Mouse (Mus musculus) spleen, embryonic (tissue): ENCODE measurements around the gene Snhg11.

Experiments
- CTCF ChIA-PET: fragments of 350-600 bp; sonication (Branson Sonifier 250); formaldehyde crosslinking; loops from one replicate; lab custom pipeline; 2022; lab: Charles Lee

Gene Snhg11

DNA sequence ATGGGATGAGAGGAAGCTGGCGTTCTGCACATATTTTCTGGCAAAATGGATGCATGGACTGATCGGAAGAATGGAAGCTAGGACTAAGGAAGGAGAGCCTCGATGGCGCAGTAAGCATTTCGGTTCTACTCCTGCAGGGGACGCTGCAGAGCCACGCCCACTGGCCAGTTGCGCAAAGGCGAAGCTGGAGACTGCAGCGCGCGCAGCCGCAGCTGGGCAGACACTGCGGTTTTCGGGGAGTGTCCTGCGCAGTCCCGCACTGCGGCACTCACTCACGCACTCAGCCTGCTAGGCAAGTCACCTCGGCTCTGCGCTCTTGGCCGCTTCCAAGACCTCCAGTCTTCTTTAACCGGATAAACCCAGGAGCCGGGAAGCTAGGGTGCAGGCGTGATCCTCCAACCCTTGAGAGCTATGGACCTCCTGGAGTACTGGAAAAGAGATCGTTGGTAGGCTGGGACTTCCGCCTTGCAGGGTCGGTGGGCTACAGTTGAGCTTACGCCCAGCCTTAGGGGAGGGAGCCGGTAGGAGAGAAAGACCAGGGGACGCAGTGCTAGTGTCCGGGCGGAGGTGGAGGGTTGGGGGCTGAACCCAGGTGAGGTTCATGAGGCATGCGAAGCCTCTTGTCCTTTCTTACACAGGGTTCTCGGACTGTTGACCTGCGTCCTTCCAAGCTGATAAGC, at the start of gene Snhg11:
Snhg11 (plus strand) TSS at position 196 of the 680 bp plus-strand sequence.
- CTCF ChIA-PET, result no interaction called here

DNA sequence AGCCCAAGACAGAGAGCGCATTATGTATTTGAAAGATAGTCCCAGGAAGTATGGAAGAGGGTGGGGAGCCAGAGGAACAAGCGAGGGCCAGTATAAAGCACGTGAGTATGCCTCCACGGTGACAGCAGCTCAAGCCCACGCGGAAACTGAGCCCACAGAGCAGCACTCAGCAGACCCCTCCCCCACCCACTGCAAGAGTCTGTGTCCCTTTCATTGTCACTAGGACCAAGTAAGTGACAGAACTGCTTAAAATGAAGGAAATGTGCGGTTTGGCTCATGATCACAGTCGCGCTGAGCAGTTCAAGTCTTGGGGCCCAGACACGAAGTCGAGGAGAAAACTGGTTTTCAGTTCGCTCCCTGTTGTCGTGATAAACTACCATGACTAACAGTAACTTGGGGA, 41.1 kb upstream of the Snhg11 start:
- CTCF ChIA-PET, result no interaction called here

DNA sequence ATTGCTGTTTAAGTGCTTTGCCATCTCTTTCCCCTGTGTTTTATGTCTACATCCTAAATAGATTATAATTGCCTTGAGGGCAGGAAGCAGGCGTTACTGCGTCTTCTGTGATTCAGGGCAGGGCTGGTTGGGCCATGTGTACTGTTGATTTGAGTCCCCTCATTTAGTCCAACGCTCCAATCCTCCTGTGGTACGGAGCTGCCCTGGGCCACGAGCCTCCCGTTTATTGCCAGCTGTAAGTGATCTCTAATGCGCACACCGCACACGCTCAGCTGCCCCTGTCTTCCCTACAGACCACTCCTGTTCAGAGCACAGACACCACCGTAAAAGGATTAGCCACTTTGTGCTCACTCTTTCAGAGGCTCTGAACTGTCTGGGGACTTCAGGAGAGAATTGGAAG, 37.7 kb upstream of the Snhg11 start:
- CTCF ChIA-PET, result no interaction called here

DNA sequence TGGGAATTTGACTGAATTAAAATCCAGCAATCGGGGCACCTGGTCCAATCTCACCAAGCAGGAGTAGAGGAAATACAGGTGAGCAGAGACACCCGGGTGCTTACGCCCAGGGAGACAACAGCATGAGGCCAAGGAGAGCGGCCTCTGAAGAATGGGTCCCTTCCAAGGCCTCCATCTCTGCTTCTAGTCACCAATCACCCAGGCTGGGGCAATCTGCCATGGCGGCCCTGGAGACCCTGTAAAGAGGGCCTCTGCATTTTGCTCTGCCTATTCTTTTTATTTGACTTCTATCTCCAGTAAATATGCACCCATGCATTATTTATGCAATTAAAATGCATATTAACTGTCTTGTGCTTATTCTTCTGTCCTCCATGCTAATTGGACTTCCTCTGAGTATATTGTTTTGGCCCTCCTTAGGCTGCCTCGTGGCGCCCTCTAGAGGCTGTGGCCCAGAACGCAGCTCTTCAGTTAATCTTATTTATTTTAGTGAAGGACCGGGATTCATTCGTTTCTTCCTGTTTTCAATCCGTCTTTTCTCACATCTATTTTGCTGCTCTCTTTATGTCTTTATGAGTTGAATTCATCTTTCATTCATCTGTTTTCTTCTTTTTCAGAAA, 35.4 kb upstream of the Snhg11 start:
- CTCF ChIA-PET, result no interaction called here

DNA sequence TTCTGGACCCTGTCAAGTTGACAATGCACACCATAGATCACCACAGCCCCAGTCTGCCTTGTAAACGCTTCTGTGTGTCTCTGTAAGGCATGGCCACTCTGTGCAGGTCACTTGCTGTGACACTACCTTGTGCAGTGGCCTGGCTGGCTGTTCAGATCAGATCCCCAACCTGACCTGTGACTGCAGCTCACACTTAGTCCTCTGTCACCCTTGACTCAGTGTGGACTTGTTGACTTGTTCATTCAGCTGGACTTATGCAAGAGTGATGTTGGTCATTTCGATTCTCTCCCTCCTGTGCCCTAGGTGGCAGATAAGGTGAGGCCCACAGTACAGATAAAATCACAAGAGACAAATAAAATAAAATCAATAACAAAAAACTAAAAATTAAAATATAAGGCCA, 34.1 kb upstream of the Snhg11 start:
- CTCF ChIA-PET, result no interaction called here

DNA sequence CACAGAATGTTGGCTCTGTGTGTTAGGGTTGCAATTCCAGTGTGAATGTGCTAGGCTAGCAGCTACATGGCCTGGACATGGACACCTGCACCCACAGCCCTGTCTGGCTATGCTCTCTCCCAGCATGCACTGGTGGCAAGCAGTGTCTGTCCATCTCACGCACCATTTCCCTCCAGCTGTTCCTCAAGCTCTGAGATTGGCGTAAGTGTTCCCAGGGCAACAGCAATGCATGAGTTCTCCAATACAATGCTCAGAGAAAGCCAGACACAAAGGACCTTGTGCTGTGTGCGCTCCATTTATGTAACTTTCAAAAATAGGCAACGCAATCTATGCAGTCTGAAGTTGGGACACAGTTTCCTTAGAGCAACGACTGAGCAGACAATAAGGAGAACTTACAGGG, 31.9 kb upstream of the Snhg11 start:
- CTCF ChIA-PET, result interaction anchor here (0.5 kb wide), 1 partner anchor 70 kb away, joined by 23 read pairs; no protein-coding TSS in a partner anchor

DNA sequence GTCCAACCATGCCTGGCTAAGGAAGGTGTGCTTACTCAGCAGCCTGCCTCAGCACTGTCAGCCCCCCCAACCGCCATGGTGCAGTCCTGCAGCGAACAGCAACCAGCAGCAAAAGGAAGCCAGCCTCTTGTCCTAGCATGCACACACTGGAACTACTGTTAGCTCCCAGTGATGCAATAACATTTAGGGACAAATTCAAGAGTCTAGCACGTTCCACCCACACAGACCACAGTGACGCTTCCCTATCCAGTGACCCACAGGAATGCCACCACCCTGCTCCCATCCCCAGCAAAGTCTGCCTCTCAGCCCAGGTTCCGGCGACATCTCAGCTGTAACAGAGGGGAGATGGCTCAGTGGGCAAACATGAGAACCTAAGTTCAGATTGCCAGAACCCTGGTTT, 29.0 kb upstream of the Snhg11 start:
- CTCF ChIA-PET, result no interaction called here

DNA sequence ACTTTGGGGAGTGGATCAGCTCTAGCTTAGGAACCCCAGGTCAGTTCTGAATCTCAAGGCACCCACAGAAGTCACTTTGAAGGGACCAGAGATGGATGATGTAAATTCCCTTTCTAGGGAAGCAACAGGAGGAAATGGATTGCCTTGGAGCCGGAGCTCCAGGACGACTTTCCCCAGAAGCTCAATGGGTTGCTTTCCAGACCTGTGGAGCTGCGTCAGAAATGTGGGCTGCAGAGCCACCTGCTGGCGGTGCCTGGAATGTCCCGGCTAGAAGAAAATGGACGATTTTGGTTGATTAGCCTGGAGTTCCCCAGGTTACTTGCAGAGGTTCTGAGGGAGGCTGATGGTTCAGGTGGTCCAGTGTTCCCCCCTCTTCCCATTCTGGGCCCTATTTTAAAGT, 27.6 kb upstream of the Snhg11 start:
- CTCF ChIA-PET, result no interaction called here

DNA sequence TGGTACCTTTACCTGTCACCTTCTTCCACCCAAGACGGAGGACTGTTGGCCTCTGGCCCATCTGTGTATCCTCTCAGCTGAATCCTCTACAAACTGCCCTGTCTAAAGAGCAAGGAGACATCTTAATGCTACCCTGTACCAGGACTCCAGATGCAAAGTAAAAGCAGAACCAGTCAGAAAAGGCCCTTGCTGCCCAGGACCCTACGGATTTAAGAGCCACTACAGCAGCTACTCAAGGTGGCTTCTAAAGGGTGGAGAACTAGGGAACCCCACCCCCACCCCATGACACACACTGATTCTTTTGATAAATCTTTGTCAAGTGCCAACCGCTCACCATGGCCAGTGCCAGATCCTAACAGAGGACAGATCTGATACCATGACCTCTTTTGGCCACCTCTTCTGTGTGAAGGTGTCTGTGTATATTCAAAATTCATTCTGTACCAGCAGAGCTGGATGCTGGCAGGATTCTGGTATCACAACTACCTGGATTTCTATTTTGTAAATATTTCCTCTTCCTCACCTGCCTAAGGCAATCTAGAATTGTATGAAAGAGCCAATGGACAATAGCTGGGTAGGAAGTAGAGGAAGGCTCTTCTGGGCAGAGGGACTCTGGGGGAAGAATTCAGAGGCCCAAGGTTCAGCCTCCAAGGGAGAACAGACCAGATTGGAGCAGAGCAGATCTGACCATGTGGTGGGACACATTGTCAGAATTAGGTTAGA, 22.5 kb upstream of the Snhg11 start:
- CTCF ChIA-PET, result no interaction called here

DNA sequence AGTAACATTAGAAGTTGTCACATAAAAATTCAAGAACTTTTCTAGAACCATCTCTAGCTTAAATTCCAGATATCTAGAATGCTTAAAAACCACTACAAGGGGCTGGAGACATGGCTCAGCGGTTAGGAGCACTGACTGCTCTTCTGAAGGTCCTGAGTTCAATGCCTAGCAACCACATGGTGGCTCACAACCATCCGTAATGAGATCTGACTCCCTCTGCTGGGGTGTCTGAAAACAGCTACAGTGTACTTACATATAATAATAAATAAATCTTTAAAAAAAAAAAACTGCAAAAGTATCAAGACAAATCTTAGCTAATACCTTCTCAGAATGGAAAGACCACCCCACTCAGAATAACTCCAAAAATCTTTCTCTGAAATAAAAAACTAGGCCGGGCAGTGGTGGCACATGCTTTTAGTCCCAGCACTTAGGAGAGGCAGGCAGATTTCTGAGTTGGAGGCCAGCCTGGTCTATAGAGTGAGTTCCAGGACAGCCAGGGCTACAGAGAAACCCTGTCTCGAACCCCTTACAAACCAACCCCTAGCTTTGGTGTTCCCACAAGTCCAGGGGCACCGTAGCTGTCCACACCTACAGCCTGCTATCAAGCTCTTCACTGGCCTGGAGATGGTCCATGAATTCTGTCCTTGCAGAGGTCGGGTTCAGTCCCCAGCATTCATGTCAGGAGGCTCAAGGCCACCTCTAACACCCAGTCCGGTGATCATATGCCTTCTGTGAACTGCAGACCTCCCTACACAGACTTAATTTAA, 20.9 kb upstream of the Snhg11 start:
- CTCF ChIA-PET, result no interaction called here

DNA sequence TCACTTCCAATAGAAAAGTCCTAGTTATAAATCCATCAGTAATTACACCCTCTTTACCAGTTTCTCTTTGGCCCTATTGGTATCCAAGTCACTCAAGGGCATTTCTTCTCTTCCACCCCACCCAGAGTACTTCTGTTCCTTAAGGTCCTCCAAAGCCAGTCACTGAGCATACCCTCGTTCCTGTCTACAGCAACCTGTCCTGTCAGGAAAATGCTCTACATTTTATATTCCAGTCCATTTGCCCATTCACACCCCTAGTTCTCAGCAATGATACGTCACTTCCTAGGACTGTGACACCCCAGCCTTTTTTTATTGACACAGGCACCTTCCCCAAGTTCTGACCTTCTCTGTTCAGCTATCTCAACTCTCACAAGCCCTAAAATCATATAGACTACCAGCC, 20.2 kb upstream of the Snhg11 start:
- CTCF ChIA-PET, result no interaction called here

DNA sequence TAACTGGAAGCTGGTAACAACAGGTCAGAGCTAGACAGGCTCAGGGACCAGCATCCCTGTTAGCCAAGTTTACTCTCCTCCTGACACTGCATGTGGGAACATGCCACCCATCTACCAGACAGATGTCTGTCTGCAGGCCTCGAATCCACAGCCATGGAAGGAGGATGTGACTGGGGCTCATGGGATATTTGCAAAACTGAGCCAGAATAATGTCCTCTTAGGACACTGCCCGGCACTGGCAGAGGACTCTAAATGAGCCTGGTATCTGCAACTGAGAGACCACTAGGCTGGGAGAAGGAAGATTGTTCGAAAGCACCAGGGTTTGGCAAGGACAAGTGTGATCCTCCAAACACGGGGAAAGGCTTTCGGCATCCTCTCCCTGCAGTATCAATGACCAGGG, 19.3 kb upstream of the Snhg11 start:
- CTCF ChIA-PET, result interaction anchor here (0.6 kb wide), 1 partner anchor 63 kb away, joined by 3 read pairs; no protein-coding TSS in a partner anchor

DNA sequence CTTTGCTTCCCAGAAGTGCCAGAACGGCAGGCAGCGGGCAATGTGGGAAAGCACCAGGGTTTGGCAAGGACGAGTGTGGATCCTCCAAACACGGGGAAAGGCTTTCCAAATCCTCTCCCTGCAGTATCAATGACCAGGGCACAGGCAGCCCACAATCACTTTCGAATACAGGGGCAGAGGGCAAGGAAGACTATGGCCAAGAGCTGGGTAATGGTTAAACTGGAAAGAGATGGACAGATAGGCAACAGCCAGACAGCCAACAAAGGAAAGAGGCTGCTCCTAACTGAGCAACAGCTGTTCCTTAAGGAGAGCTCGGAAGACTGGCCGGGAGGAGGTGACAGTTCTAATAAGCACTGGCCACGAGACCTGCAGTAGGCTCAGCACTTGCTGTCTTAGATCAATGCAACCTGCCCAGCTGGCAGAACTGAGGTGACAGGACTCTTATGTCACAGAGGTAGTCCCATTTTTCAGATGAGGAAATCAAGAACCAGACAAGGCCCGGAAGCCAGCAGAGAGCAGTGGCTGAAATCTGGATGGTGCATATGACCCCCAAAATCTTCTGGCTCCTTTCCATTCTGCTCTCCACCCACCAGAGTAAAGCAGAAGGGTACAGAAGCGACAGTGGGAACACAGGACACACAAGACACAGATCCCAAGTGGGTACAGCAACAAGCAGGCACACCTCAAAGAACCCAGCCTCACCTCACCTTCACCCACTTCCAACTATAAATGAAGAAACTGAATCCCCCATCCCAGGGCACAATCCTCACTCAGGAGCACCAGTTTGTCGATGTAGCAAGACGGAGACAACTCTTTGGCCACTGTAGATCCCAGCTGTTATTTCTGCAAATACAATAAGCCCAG, 15.4 kb upstream of the Snhg11 start:
- CTCF ChIA-PET, result interaction anchor here (0.8 kb wide), 1 partner anchor 10 kb away, joined by 4 read pairs; no protein-coding TSS in a partner anchor

DNA sequence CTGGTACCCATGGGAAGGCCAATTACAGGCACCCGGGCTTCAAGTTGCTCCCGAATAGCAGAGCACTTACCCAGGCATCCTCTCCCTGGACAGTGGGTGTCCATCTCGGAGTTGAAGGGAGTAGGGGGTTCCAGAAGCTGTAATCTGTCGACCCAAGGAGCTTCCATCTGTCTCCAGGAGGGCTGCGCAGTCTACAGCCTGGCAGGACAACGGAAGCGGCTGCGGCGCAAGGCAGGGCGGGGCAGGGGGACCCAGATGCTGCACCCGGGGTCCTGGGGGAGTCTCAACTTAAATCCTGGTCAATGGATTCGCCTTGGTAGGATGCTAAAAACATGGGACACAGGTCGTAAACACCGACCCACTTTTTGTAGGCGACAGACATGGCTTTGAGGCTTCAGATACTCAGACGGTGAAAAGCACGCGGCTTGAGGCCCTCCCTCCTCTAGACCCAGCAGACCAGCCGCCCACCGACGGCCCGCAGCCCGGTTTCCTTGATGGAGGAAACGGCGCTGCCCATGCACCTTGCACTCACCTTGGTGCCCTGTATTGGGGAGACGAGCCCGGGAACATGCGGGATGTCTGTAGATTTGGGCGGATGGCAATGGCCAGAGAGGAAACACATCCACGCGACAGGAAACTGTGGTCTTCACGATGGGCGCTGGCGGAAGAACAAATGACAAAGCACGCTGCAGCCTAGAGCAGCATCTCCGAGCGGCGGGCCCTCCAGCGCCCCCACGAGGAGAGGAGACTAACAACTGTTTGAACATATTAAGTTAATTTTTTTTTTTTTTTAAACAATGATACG, 14.4 kb upstream of the Snhg11 start:
- CTCF ChIA-PET, result interaction anchor here (0.8 kb wide), 1 partner anchor 11 kb away, joined by 4 read pairs; no protein-coding TSS in a partner anchor

DNA sequence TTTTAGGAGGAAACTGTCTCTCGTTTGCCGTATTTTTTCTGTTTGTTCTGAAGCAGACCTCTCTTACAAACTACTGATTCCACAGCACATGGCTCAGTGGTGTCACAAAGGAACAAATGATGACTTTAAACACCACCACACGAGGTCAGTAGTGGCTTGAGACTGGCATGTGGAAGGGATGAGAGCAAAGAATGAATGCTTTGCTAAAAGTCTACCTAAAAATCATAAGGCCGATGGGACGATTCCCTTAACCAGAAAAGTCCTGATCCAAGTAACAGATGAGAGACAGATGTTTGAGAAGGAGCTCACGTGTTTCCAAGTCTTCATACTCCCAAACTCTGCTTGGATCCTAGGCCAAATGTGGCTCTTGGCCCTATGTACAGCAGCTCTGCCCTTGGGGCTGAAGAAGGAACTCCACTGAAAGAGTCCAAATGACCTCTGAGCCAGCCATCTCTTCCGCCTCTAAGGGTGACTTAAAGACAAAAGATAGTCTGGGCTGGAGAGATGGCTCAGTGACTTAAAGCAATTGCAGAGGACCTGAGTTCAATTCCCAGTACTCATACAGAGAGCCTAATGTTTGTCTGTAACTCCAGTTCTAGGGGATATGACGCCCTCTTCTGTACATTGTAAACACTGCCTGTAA, 13.6 kb upstream of the Snhg11 start:
- CTCF ChIA-PET, result no interaction called here

DNA sequence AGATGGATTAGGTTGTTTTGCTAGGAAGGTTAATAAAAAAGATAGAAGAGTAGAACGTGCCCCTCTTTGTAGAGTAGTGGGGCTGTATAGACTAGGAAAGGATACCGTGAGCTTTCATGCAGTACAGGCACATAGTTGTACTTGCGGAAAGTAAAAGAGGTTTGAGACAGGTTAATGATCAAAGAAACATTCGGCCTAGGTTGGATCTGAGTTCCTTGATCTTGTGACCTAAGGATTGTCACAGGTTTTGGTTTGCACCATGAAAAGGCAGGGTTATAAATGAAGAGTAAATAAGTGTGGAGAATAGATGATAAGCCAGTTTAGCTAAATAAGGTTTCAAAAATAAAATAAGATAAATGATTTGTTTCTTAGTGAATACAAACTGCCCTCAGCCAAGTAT, 11.3 kb upstream of the Snhg11 start:
- CTCF ChIA-PET, result no interaction called here

DNA sequence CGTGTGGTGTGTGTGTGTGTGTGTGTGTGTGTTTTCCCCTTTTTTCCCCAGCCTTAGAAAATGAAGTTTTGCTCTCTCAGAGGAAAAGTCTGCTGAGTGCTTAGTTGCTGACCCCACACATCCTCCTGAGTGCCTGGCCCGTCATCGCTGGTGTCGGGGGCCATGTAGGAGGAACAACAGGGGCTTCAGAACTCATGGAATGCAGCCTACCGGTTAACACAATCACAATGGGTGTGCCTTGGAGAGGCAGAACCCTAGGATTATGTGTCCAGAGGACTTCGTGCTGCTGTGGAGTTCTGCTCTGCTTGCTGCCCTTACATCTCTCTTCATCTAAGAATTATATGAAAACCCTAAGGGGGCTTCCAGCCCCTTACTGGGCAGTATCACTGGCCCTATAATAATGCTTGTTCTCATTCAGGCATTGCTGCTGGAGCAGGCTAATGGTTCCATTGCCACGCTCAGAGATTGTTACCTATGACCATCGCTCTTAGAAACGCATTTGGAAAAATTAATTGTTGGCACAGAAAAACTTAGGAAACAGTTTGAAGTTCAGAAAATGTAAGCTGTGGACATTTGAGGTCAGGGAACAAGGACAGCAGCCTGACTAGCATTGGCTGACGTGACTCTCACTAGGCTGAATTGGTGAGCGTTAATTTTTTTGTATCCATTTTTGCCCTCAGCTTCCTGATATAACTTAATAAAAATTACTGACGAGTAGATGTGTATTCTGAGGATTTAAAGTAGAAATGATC, 10.2 kb upstream of the Snhg11 start:
- CTCF ChIA-PET, result no interaction called here

DNA sequence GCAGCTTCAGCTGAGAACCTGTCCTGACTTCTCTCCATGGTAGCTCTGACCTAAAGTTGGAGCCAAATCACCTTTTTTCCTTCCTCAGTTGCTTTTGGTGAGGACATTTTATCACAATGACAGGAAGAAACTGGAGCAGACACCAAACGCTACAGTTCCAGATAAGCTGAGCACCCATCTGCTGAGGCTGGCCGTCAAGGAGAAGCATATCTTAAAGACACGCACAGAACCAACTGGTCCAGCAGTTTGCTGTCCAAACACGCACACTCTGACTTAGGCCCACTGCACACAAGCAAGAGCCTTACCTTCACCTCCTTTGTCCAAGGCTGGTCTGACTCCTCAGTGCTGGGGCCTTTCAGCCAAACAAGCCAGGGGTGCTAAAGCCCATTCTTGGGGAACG, 7.8 kb upstream of the Snhg11 start:
- CTCF ChIA-PET, result no interaction called here

DNA sequence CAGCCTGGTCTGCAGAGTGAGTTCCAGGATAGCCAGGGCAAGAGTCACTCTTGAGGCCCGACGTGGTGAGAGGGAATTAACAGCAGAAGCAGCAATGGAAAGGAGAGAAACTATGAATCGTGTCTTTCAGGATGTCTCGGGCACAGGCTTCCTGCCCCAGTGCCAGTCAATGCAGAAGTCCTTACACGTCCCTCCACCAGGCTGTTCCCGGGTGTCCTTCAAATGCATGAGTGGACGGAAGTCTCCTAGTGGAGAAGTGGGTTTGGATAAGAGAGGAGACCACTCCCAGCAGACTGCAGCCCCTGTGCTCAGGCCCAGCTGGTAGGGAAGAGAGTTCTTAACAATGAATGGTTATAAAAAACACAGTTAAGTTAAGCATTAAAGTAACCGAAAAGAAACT, 7.1 kb upstream of the Snhg11 start:
- CTCF ChIA-PET, result no interaction called here
